Mouse (Mus musculus): Measurements from ENCODE around the gene Olfr658. TPM values are rescaled to one million over a fixed set of nuclear protein-coding genes. Genes with fewer than 3 reads are reported as not detected.

The Olfr658 gene
- not detected for total RNA-seq (2022)

DNA sequence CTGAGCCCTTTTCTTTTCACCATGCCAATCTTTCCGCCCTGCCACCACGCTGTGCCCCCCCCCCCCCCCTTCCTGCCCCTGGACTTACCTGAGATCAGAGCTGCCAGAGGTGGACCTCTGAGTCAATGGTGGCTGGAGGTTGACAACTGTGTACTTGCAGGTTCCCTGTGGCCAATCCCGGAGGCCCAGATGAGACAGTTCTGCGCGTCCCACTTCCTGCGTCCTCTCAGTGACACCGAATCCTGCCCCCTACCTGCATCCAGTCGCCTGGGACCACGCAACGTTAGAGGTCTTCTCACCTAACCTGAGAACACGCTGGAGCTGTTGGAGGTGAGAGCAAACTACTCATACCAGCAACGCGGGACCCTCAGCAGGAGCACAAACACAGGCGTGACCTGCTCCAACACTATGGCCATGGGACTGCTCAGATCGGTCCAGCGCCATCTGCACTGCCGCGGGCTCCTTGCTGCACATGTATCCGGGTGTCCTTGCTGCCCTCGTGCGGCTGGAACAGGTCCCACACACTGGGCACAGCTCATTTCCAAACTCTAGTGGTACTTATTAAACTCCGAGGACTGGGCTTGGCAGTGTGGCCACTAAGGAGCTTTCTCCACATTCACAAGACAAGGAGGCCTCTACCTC, at the start of gene Olfr658:
Gene Olfr658 (minus strand): TSS at position 465 of the 642 bp plus-strand sequence.
- DNase-seq = peak; percentile 11

DNA sequence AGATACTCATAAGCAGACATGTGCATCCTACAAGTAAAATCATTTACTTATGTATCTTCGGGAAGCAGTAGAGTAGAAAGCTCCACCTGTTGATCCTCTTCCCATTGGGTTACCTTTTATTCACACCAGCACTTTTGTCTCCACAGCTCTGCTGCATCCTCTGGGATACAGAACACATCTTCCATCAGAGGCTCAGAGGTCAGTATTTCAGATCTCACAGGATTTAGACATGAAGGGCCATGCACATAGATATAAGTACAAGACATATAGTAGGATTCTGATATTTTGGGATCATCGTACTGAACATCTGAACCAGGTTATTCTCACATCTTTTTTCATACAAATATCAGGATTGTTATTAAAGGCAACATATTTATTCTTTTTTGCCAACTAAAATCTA, 39.1 kb upstream of the Olfr658 start, which contains the start of gene Olfr661:
Gene Olfr661 (plus strand): TSS at position 301 of the 400 bp plus-strand sequence.
- DNase-seq = no peak

DNA sequence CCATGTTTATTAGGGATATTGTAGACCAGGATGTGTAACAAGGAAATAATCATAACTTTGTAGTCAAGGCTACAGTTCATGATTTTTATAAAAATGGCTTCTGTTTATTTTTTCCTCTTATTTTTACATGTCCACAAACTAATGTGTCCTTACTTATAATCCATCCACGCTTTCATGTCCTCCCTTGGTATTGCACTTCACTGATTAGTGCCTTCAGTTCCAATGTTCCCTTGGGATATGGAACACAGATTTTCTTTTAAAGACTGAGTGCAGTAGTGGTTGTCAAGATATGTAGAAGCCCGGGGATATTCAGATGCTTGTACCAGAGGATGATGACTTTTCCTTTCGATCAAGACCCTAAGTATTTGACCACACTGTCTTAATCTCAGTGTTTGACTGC, 19.3 kb upstream of the Olfr658 start, which contains the start of gene Olfr659:
Gene Olfr659 (plus strand): TSS at position 301 of the 400 bp plus-strand sequence.
- DNase-seq = no peak

DNA sequence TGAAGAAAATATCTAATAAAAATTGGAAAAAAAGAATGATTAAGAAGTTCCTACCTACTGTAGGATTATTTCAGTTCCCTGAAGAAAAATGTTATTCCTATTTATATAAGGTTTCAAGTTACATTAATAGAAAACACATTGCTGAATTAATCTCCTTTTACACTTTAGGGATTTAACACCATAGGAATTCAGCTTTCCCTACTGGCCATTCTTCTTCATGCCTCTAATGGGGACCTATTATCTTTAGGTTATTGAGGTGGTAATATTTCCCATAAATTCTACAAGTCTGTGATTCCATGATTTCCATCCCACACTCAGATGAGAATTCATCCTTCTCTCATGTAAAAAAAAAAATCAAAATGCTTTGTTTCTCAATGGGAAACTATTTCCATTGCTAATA, 22.6 kb downstream of the Olfr658 start, which contains the start of gene Olfr657:
Gene Olfr657 (plus strand): TSS at position 301 of the 400 bp plus-strand sequence.
- DNase-seq = no peak

DNA sequence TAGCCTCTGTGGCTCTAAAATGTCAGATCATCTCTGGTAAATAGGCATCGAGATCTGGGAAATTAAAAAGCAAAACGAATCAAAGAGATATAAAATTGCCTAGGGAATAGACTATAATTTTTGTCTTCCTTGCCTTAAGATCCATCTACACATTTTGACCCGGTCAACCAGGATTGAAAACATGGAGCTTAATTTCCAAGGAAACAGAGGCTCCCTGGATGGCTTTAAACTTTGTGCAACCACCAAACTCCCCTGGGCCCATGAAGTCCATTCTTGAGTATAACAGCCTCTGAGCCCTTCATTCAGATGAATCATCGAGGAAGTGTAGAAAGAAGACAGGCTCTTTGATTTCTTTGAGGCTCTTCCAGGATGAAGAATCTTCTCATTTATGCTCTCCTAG, 33.5 kb downstream of the Olfr658 start, which contains the start of gene Olfr656:
Gene Olfr656 (plus strand): TSS at position 301 of the 400 bp plus-strand sequence.
- DNase-seq = no peak

DNA sequence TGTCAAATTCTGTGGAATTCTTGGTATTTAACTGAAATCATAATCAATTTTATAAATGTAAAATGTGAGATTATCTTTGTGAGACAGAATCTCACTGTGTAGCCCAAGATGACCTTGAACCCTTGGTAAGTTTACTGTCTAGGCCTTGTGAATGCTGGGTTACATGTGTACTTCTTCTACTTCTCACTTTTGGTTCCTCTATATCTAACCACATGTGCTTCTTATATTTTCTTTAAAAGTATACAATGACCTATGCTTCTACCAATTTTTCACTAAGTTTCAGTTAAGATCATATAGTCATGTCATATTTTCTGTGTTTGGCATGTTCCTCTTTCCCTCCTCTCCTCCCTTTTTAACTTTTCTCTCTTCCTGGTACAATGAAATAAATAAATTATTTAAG, 42.4 kb downstream of the Olfr658 start:
- no peak for DNase-seq

DNA sequence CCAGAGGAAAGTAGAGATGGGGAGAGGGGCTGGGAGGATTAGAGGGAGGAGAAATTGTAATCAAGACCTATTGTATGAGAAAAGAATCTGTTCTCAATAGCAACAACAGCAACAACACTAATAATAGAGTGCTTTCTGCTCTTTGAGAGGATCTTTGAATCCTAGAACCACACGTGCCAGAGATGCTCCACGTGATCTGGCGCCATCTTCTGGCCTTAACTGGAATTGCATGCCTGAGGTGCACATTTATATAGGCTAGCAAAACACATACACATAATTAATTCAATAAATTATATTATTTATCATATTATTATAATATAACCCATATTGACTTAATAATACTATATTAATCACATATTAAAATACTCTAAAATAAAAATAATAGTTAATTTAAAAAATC, 43.9 kb downstream of the Olfr658 start:
- peak; percentile 2 for DNase-seq

DNA sequence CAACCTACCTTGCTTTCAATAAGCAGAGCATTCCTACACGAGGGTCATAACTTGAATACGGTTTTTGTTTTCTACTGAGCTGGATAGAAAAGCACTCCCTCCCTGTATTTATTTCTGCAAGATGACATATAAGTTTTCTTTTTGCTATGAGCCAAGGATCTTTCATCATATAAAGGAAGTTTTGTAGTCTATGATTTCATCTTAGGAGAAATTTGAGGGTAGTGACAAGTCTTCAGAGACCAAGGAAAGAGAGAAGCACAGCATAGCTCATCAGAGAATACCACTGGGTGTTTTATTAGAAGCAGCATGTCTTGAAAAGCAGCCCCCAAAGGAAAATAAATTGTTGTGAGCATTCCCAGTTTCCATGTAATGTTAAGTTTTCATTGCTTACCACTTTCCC, 45.4 kb downstream of the Olfr658 start, which contains the start of gene Olfr655:
Gene Olfr655 (minus strand): TSS at position 101 of the 400 bp plus-strand sequence.
- DNase-seq = no peak

Other genes with a start within 250 kb of the Olfr658 start
- gene Trim30c, start 246.5 kb downstream of the Olfr658 start, total RNA-seq (2022) = under 1 TPM in 2 of 4 experiments, not detected in 2; 0.16 to 0.17 TPM
- gene Trim30a, start 182.1 kb downstream of the Olfr658 start, total RNA-seq (2022) = 1 to 10 TPM; 5.7 to 9.1 (median 6.5) TPM
- 1 to 10 TPM; 6.8 to 8.8 (median 8.3) TPM for gene Trim30d, start 139.5 kb downstream of the Olfr658 start, total RNA-seq (2022)
- gene Olfr651, start 97.2 kb downstream of the Olfr658 start, total RNA-seq (2022) = not detected
- gene Olfr652, start 86.4 kb downstream of the Olfr658 start, total RNA-seq (2022) = not detected
- not detected for gene Olfr653, start 70.0 kb downstream of the Olfr658 start, total RNA-seq (2022)
- gene Olfr654, start 60.3 kb downstream of the Olfr658 start, total RNA-seq (2022) = not detected
- gene Olfr655, start 45.5 kb downstream of the Olfr658 start, total RNA-seq (2022) = not detected
- not detected for gene Olfr656, start 33.4 kb downstream of the Olfr658 start, total RNA-seq (2022)
- gene Olfr657, start 22.5 kb downstream of the Olfr658 start, total RNA-seq (2022) = not detected
- not detected for gene Olfr659, start 19.4 kb upstream of the Olfr658 start, total RNA-seq (2022)
- not detected for gene Olfr661, start 39.2 kb upstream of the Olfr658 start, total RNA-seq (2022)
- gene Usp17le, start 130.2 kb upstream of the Olfr658 start, total RNA-seq (2022) = not detected
- gene Usp17lb, start 195.3 kb upstream of the Olfr658 start, total RNA-seq (2022) = not detected
- not detected for gene Usp17la, start 209.7 kb upstream of the Olfr658 start, total RNA-seq (2022)
- gene Olfr665, start 230.7 kb upstream of the Olfr658 start, total RNA-seq (2022) = not detected
- gene Olfr666, start 248.6 kb upstream of the Olfr658 start, total RNA-seq (2022) = not detected

Data from adrenal gland, adult 8-10 months (tissue).